Mouse (Mus musculus) liver, adult 2 months (tissue): ENCODE measurements at regions not wholly inside any gene's neighbourhood (a gene's known extent, or its start where the extent isn't known, plus 50 kb on each side); places are given as distances from the start of the nearest gene placed in this dataset.

Source experiments
- CTCF ChIP-seq: fragments of 200-500 bp; IDR thresholded peaks from 2 replicates; pipeline ENCODE4 v1.5.1; 2011; ENCODE audit warnings: low read depth, low read length, control low read depth
- POLR2A ChIP-seq: fragments of 200-500 bp; IDR thresholded peaks from 2 replicates; pipeline ENCODE4 v1.6.1; 2011; ENCODE audit warnings: low read length, control low read depth; ENCODE audit not compliant: insufficient read depth; ENCODE audit errors: extremely low read depth

- TF ChIP-seq CTCF (no peak), POLR2A (no peak)
Observed at GRCm38 (mm10) chr15:43772718-43773117, 3638.6 kb downstream of the 9330182O14Rik start.
